ENCODE assay signal across 7 mouse cellular contexts in the genomic region with DNA sequence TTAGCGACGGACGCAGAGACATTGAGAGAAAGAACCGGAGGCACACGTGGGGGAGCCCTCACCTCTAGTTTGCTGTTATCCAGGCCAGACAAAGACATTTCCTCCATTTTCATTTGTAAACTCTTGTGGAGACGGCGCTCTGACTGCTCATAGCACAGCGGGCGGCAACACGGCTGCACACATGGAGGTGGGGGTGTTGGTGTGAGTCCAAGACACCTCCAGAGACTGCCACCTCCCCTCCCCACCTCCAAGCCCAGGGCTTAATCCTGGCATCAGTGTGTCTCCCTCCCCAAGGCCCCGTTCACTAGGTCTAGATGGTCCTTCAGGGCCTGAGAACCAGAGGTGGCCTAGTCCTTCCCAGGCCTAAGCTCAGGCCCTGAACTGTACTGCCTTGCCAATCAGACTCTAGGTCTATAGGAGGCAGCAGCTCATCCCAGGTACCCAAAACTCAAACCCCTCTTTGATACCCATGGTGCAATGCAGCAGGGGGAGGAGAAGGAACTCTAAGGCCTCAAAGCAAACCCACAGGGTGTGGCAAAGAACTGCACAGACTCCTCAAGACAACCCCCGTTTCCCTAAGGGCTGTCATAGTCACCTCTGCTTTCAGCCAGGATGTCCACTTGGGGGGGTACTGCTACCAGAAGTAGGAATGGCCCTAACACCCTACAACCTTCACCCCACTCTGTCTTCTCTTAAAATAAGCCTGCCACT. TPM values are rescaled to one million over a fixed set of nuclear protein-coding genes. Genes with fewer than 3 reads are reported as not detected.
DNase-seq lines count a peak whose midpoint lies in the region; ATAC-seq and TF ChIP-seq lines count a peak whose summit lies in the region.

No protein-coding gene starts in this region.

- TF ChIP-seq CTCF in lung, postnatal 0 days (IDR thresholded peaks at IDR 0.05) = peak; percentile 24; the same call in 1 of the 2 replicates

- peak overlapping the region; percentile 99 for H3K27ac ChIP-seq in embryonic facial prominence, embryonic 12.5 days
- H3K27ac ChIP-seq in hindbrain, embryonic 14.5 days = peak overlapping the region; percentile 96
- peak overlapping the region; percentile 97 for H3K27ac ChIP-seq in lung, postnatal 0 days (ENCODE audit: low read length)

- H3K4me1 ChIP-seq in embryonic facial prominence, embryonic 12.5 days = peaks cover 24% of the 10 kb centered on the region
- peaks cover 21% of the 10 kb centered on the region for H3K4me1 ChIP-seq in hindbrain, embryonic 14.5 days (replicated peaks; ENCODE audit: control insufficient read depth, insufficient read depth, low read length)
- peaks cover 6% of the 10 kb centered on the region; the same call in 1 of the 2 replicates for H3K4me1 ChIP-seq in lung, postnatal 0 days (ENCODE audit: insufficient read depth, low read depth, low read length)

- peaks cover 47% of the 10 kb centered on the region for H3K36me3 ChIP-seq in embryonic facial prominence, embryonic 12.5 days
- H3K36me3 ChIP-seq in hindbrain, embryonic 14.5 days (replicated peaks; ENCODE audit: control insufficient read depth, insufficient read depth) = peaks cover 45% of the 10 kb centered on the region
- H3K36me3 ChIP-seq in lung, postnatal 0 days (ENCODE audit: insufficient read depth, low read length) = peaks cover 26% of the 10 kb centered on the region

- ATAC-seq in embryonic facial prominence, embryonic 12.5 days (ENCODE audit: insufficient number of reproducible peaks, insufficient read depth, low FRiP score, low TSS enrichment) = no peak
- ATAC-seq in hindbrain, embryonic 14.5 days (ENCODE audit: low FRiP score) = no peak
- ATAC-seq in lung, postnatal 0 days = no peak

- TF ChIP-seq EP300 in lung, postnatal 0 days (IDR thresholded peaks at IDR 0.05) = no peak

- H3K27me3 ChIP-seq in embryonic facial prominence, embryonic 12.5 days = no peaks in the 10 kb centered on the region
- no peaks in the 10 kb centered on the region for H3K27me3 ChIP-seq in hindbrain, embryonic 14.5 days (ENCODE audit: control insufficient read depth, insufficient read depth, low read length)
- no peaks in the 10 kb centered on the region for H3K27me3 ChIP-seq in lung, postnatal 0 days (replicated peaks; ENCODE audit: insufficient read depth, low read length)

- no peaks in the 10 kb centered on the region for H3K9me3 ChIP-seq in embryonic facial prominence, embryonic 12.5 days
- H3K9me3 ChIP-seq in hindbrain, embryonic 14.5 days (ENCODE audit: control insufficient read depth, low read length) = no peaks in the 10 kb centered on the region
- no peaks in the 10 kb centered on the region for H3K9me3 ChIP-seq in lung, postnatal 0 days (ENCODE audit: low read length)

- peak overlapping the region; percentile 86 for H3K4me2 ChIP-seq in embryonic facial prominence, embryonic 12.5 days (replicated peaks)
- H3K4me2 ChIP-seq in hindbrain, embryonic 14.5 days (replicated peaks) = peak overlapping the region; percentile 94
- H3K4me2 ChIP-seq in lung, postnatal 0 days (replicated peaks; ENCODE audit: low read depth, low read length) = peak overlapping the region; percentile 83

- 75% methylated on average over 12 of the region's 12 CpGs for WGBS in embryonic facial prominence, embryonic 12.5 days
- WGBS in hindbrain, embryonic 14.5 days = 62% methylated on average over 12 of the region's 12 CpGs
- WGBS in lung, postnatal 0 days = 55% methylated on average over 12 of the region's 12 CpGs

- H3K4me3 ChIP-seq in embryonic facial prominence, embryonic 12.5 days = peak overlapping the region; percentile 91
- H3K4me3 ChIP-seq in hindbrain, embryonic 14.5 days (replicated peaks; ENCODE audit: low read length) = peak overlapping the region; percentile 79
- peak overlapping the region; percentile 88 for H3K4me3 ChIP-seq in lung, postnatal 0 days (ENCODE audit: low read depth, low read length)

- peak; percentile 91 for DNase-seq in 416B (ENCODE audit: low read depth)
- peak; percentile 82 for DNase-seq in CD4-positive, CD25-positive, alpha-beta regulatory T cell, adult 2 months (ENCODE audit: low read depth, low spot score)
- no peak for DNase-seq in hindbrain, embryonic 14.5 days (ENCODE audit: low spot score)
- peak; percentile 62 for DNase-seq in lung, postnatal 0 days (ENCODE audit: low spot score)
- peak; percentile 29 for DNase-seq in retina, embryonic 14.5 days (ENCODE audit: low spot score)
- no peak for DNase-seq in gastrocnemius, postnatal 25 days

- peak overlapping the region; percentile 90 for H3K9ac ChIP-seq in embryonic facial prominence, embryonic 12.5 days
- peak overlapping the region; percentile 87 for H3K9ac ChIP-seq in hindbrain, embryonic 14.5 days
- peak overlapping the region; percentile 87; the same call in 1 of the 2 replicates for H3K9ac ChIP-seq in lung, postnatal 0 days (replicated peaks; ENCODE audit: low read depth)

RNA-seq across cellular contexts. Expression of a gene that starts 1.4 kb away (rescaled TPM):
- 25.0 and 26.1 TPM in 2 replicates for polyA plus RNA-seq in embryonic facial prominence, embryonic 12.5 days (2016; fragmentation: Nextera tagmentation; extraction: Ambion mirVana)
- 37.3 and 37.5 TPM in 2 replicates for polyA plus RNA-seq in hindbrain, embryonic 14.5 days (2014; fragmentation: Nextera tagmentation; extraction: Ambion mirVana)
- 9.6 and 10.2 TPM in 2 replicates for polyA plus RNA-seq in lung, postnatal 0 days (2015; fragmentation: Nextera tagmentation; extraction: Ambion mirVana)
- 10 to 100 TPM; 12.4 to 13.1 TPM for total RNA-seq in gastrocnemius, postnatal 25 days (2021)

RNA-seq across cellular contexts. Expression of a gene that starts 10.3 kb away (rescaled TPM):
- 48.9 and 53.6 TPM in 2 replicates for polyA plus RNA-seq in embryonic facial prominence, embryonic 12.5 days (2016; fragmentation: Nextera tagmentation; extraction: Ambion mirVana)
- polyA plus RNA-seq in hindbrain, embryonic 14.5 days (2014; fragmentation: Nextera tagmentation; extraction: Ambion mirVana) = 74.3 and 77.8 TPM in 2 replicates
- polyA plus RNA-seq in lung, postnatal 0 days (2015; fragmentation: Nextera tagmentation; extraction: Ambion mirVana) = 46.1 and 47.4 TPM in 2 replicates
- 10 to 100 TPM; 11.5 to 14.6 TPM for total RNA-seq in gastrocnemius, postnatal 25 days (2021)

RNA-seq across cellular contexts. Expression of a gene that starts 24.5 kb away (rescaled TPM):
- polyA plus RNA-seq in embryonic facial prominence, embryonic 12.5 days (2016; fragmentation: Nextera tagmentation; extraction: Ambion mirVana) = 103 and 114 TPM in 2 replicates
- polyA plus RNA-seq in hindbrain, embryonic 14.5 days (2014; fragmentation: Nextera tagmentation; extraction: Ambion mirVana) = 70.0 and 76.0 TPM in 2 replicates
- polyA plus RNA-seq in lung, postnatal 0 days (2015; fragmentation: Nextera tagmentation; extraction: Ambion mirVana) = 53.7 and 60.9 TPM in 2 replicates
- total RNA-seq in gastrocnemius, postnatal 25 days (2021) = 10 to 100 TPM; 36.6 to 37.8 TPM

RNA-seq across cellular contexts. Expression of a gene that starts 26.5 kb away (rescaled TPM):
- polyA plus RNA-seq in embryonic facial prominence, embryonic 12.5 days (2016; fragmentation: Nextera tagmentation; extraction: Ambion mirVana) = 0.10 and 0.18 TPM in 2 replicates
- 0.07 and 0.18 TPM in 2 replicates for polyA plus RNA-seq in hindbrain, embryonic 14.5 days (2014; fragmentation: Nextera tagmentation; extraction: Ambion mirVana)
- not detected in 2 replicates for polyA plus RNA-seq in lung, postnatal 0 days (2015; fragmentation: Nextera tagmentation; extraction: Ambion mirVana)
- total RNA-seq in gastrocnemius, postnatal 25 days (2021) = 10 to 100 TPM; 70.0 to 71.3 TPM

RNA-seq across cellular contexts. Expression of a gene that starts 46.4 kb away (rescaled TPM):
- polyA plus RNA-seq in embryonic facial prominence, embryonic 12.5 days (2016; fragmentation: Nextera tagmentation; extraction: Ambion mirVana) = 20.6 and 21.7 TPM in 2 replicates
- polyA plus RNA-seq in hindbrain, embryonic 14.5 days (2014; fragmentation: Nextera tagmentation; extraction: Ambion mirVana) = 1.8 and 2.9 TPM in 2 replicates
- 0.88 and 1.3 TPM in 2 replicates for polyA plus RNA-seq in lung, postnatal 0 days (2015; fragmentation: Nextera tagmentation; extraction: Ambion mirVana)
- not detected for total RNA-seq in gastrocnemius, postnatal 25 days (2021)

Comparison
In these comparisons a context has a peak if more than half of its experiments do, and no peak if none do; other contexts are left out.
1. DNase-seq: peak in 416B (single experiment), CD4-positive, CD25-positive, alpha-beta regulatory T cell, adult 2 months (single experiment), lung, postnatal 0 days (single experiment) and retina, embryonic 14.5 days (single experiment); none in hindbrain, embryonic 14.5 days (single experiment) and gastrocnemius, postnatal 25 days (single experiment).
2. Peak in every context shown above with its lines, with median percentiles within 50 percentile points of each other: H3K27ac ChIP-seq, H3K4me2 ChIP-seq, H3K4me3 ChIP-seq and H3K9ac ChIP-seq.